Mouse (Mus musculus): ENCODE data around the gene Rln3.
"Not testable (repeated sequence)": the region's sequence is repeated elsewhere in the genome, so short reads cannot be mapped to it uniquely, and the experiment has no call there.

The Rln3 gene

GRCm38 (mm10) chr8:84021569-84021968 is 23.2 kb downstream of the Rln3 start:
- DNase-seq (ENCODE audit: low spot score in 2 of 2) = no peak

- no peak for DNase-seq (ENCODE audit: low spot score in 2 of 2)
These were observed 23.7 kb downstream of the Rln3 start, which contains the start of gene Palm3 for GRCm38 (mm10) chr8:84021096-84021495. Palm3 (plus strand) TSS chr8:84021471.

- DNase-seq (ENCODE audit: low spot score in 2 of 2) = no peak
These were observed 25.1 kb downstream of the Rln3 start for GRCm38 (mm10) chr8:84019738-84020137.

GRCm38 (mm10) chr8:84015833-84016232 is 29.0 kb downstream of the Rln3 start:
- no peak for DNase-seq (ENCODE audit: low spot score in 2 of 2)

- DNase-seq (ENCODE audit: low spot score in 2 of 2) = no peak
These were observed 32.2 kb downstream of the Rln3 start for GRCm38 (mm10) chr8:84012499-84013165.

GRCm38 (mm10) chr8:84011705-84012498 is 32.9 kb downstream of the Rln3 start, which contains the start of gene 2210011C24Rik:
2210011C24Rik (minus strand) TSS chr8:84012171.
- no peak for DNase-seq (ENCODE audit: low spot score in 2 of 2)

- DNase-seq (ENCODE audit: low spot score in 2 of 2) = peak; percentile 60 to 80
These were observed 33.9 kb downstream of the Rln3 start for GRCm38 (mm10) chr8:84010625-84011611.

- DNase-seq (ENCODE audit: low spot score in 2 of 2) = peak; percentile 80 to 90
These were observed 34.9 kb downstream of the Rln3 start for GRCm38 (mm10) chr8:84009876-84010275.

- no peak for DNase-seq (ENCODE audit: low spot score in 2 of 2)
These were observed 36.4 kb downstream of the Rln3 start for GRCm38 (mm10) chr8:84008362-84008761.

- DNase-seq (ENCODE audit: low spot score in 2 of 2) = not testable (repeated sequence)
These were observed 39.3 kb downstream of the Rln3 start for GRCm38 (mm10) chr8:84005502-84005901.

- DNase-seq (ENCODE audit: low spot score in 2 of 2) = peak; percentile 90 to 93
These were observed 40.1 kb downstream of the Rln3 start for GRCm38 (mm10) chr8:84004533-84005201.

- no peak for DNase-seq (ENCODE audit: low spot score in 2 of 2)
These were observed 41.1 kb downstream of the Rln3 start for GRCm38 (mm10) chr8:84003612-84004246.

GRCm38 (mm10) chr8:84002957-84003611 is 41.7 kb downstream of the Rln3 start:
- DNase-seq (ENCODE audit: low spot score in 2 of 2) = no peak

GRCm38 (mm10) chr8:84001281-84002000 is 43.4 kb downstream of the Rln3 start, which contains the start of gene 1700067K01Rik:
1700067K01Rik (plus strand) TSS chr8:84001502.
- DNase-seq (ENCODE audit: low spot score in 2 of 2) = no peak

GRCm38 (mm10) chr8:83999825-84000224 is 45.0 kb downstream of the Rln3 start:
- DNase-seq (ENCODE audit: low spot score in 2 of 2) = no peak

- DNase-seq (ENCODE audit: low spot score in 2 of 2) = no peak
These were observed 45.6 kb downstream of the Rln3 start for GRCm38 (mm10) chr8:83999057-83999705.

- DNase-seq (ENCODE audit: low spot score in 2 of 2) = peak in 1 of 2 experiments; percentile 46
These were observed 46.4 kb downstream of the Rln3 start for GRCm38 (mm10) chr8:83998231-83999056.

Data from urinary bladder, postnatal 4 days (tissue).